Mouse (Mus musculus): ENCODE data around the gene Zfp212. TPM values are rescaled to one million over a fixed set of nuclear protein-coding genes. Genes with fewer than 3 reads are reported as not detected.

The Zfp212 gene
- polyA plus RNA-seq (2015; fragmentation: Nextera tagmentation; extraction: Ambion mirVana) = 18.4 and 18.7 TPM in 2 replicates

DNA sequence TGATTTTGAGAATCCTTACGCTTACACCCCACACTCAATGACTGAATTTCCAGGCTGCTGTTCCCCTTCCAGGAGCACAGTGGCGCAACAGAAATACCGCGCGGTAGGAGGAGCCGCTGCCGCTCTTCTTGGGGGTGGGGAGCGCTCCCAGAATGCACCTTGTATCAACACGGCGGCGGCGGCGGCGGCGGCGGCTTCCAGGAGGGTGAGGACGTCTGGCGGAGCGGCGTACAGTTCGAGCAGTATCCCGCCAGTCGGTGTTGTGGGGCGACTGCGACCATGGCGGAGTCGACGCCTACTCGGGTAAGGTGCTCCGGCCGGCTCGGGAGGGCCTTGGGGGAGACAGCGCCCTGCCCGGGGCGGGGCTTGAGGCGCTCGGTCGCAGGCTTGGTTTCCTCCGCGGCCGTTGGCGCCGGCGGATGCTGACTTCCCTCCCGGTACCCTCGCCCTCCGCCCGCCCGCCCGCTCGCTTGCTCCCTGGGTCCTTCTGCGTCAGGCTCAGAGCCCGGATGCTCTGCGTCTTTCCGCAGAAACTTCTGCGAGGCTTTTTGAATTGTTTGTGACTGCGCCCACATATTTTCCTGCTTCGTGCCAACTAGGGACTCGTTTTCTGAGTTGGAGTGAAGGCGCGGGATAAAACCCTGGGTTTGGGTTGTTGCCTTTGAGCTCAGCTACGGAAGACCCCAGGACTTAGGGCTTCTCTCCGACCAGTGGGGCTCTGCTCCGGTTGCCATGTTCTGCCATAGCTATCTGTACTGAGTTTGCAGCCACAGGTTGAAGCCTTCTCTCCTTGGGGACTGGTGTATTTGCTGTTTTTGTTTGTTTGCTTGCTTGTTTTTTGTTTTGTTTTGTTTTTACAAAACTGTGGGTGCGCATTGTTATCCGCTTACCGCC is at the start of gene Zfp212:
TSS of gene Zfp212 (plus strand) at position 30 of the 894 bp plus-strand sequence.
- Histone ChIP-seq H3K27me3 (no peaks in the 10 kb centered on the region), H3K9me3 (replicated peaks) (no peaks in the 10 kb centered on the region), H3K4me3 (replicated peaks) (peak within 1 kb of the TSS; percentile 86), H3K36me3 (0 out of 2 replicates have a peak, but pooled peaks cover 2% of the 10 kb centered on the region), H3K4me2 (replicated peaks) (peak within 1 kb of the TSS; percentile 49), H3K4me1 (peaks cover 20% of the 10 kb centered on the region), H3K27ac (replicated peaks) (peak within 1 kb of the TSS; percentile 99), H3K9ac (peak within 1 kb of the TSS; percentile 64)
- under 1% methylated on average over 67 of the region's 67 CpGs for WGBS
- ATAC-seq (ENCODE audit: insufficient number of reproducible peaks, low FRiP score, low TSS enrichment, low read depth) = peak; percentile 93

DNA sequence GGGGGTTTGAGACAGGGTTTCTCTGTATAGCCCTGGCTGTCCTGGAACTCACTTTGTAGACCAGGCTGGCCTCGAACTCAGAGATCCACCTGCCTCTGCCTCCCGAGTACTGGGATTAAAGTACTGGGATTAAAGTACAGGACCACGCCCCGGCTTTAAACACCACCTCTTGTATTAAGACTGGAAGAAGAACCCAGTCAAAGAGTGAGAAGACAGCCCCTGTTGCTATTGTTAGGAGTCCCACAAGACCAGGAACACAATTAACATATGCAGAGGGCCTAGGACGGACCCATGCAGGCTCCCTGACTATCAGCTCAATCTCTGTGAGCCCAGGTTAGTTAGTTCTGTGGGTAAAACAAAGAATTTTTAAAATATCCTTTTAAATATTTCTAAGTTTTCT is 48.0 kb upstream of the Zfp212 start:
- H3K27me3 ChIP-seq = no peaks in the 10 kb centered on the region
- H3K36me3 ChIP-seq = peaks cover 9% of the 10 kb centered on the region
- no peaks in the 10 kb centered on the region for H3K4me1 ChIP-seq
- H3K9ac ChIP-seq = no peak overlapping the region
- no peak overlapping the region for H3K4me2 ChIP-seq (replicated peaks)
- no peak for ATAC-seq (ENCODE audit: insufficient number of reproducible peaks, low FRiP score, low TSS enrichment, low read depth)
- H3K4me3 ChIP-seq (replicated peaks) = no peak overlapping the region
- H3K9me3 ChIP-seq (replicated peaks) = no peaks in the 10 kb centered on the region
- no peak overlapping the region for H3K27ac ChIP-seq (replicated peaks)
- 84% methylated on average over 5 of the region's 5 CpGs for WGBS

DNA sequence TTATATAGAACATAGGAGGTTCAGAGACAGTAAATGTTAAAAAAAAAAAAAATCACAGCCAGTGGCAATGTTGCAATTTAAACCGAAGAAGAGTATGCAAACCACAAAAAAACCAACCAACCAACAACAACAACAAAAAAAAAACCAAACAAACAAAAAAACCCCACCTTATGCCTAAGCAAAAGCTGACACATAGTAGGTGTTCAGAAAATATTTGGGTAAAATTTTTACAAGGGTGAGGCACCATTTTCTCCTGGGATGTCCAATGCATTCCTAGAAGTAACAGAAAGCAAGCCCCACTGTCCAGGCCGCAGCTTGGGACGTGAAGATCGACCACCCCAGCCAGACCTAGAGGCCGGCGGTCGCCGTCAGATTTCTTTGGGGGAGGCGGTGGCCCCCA is 43.2 kb upstream of the Zfp212 start, which contains the start of gene Zfp282:
TSS of gene Zfp282 (plus strand) at position 147 of the 400 bp plus-strand sequence.
- ATAC-seq (ENCODE audit: insufficient number of reproducible peaks, low FRiP score, low TSS enrichment, low read depth) = no peak
- H3K27me3 ChIP-seq = no peaks in the 10 kb centered on the region
- peak within 1 kb of the TSS; percentile 96 for H3K9ac ChIP-seq
- 3% methylated on average over 9 of the region's 9 CpGs for WGBS
- peaks cover 21% of the 10 kb centered on the region for H3K4me1 ChIP-seq
- H3K4me3 ChIP-seq (replicated peaks) = peak within 1 kb of the TSS; percentile 73
- no peaks in the 10 kb centered on the region for H3K9me3 ChIP-seq (replicated peaks)
- peak within 1 kb of the TSS; percentile 83 for H3K4me2 ChIP-seq (replicated peaks)
- H3K27ac ChIP-seq (replicated peaks) = peak within 1 kb of the TSS; percentile 98
- H3K36me3 ChIP-seq = peaks cover 20% of the 10 kb centered on the region

DNA sequence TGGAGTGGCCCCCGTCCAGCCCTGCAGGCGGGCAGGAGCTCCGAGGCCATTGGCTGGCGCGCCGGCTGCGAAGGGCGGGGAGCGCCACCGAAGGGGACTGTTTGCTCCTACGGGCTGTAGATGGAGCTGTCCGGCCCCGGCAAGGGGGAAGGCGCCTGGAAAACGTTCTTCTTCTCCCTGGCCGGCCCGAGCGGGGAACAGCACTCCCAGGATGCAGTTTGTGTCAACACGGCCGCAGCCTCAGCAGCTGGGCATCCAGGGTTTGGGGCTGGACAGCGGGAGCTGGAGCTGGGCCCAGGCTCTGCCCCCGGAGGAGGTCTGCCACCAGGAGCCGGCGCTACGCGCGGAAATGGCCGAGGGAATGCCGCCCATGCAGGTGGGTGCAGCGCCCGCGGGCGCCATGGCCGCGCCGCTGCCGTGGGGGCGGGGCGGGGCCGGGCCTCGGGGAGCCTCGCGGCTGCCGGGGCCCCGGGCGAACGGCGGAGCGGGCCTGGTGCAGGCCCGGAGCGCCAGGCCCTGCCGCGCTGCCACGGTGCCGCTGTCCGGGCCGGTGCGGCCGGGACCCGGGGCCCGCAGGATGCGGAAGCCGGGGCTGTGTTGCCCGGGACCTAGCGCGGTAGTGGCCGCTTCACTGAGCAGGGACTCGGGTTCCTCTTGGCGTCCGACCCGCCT is 42.7 kb upstream of the Zfp212 start:
- H3K4me3 ChIP-seq (replicated peaks) = peak overlapping the region; percentile 73
- H3K4me1 ChIP-seq = peaks cover 21% of the 10 kb centered on the region
- H3K9me3 ChIP-seq (replicated peaks) = no peaks in the 10 kb centered on the region
- H3K9ac ChIP-seq = peak overlapping the region; percentile 96
- peak; percentile 94 for ATAC-seq (ENCODE audit: insufficient number of reproducible peaks, low FRiP score, low TSS enrichment, low read depth)
- H3K27ac ChIP-seq (replicated peaks) = peak overlapping the region; percentile 98
- no peaks in the 10 kb centered on the region for H3K27me3 ChIP-seq
- WGBS = under 1% methylated on average over 58 of the region's 71 CpGs
- peaks cover 23% of the 10 kb centered on the region for H3K36me3 ChIP-seq
- peak overlapping the region; percentile 83 for H3K4me2 ChIP-seq (replicated peaks)

DNA sequence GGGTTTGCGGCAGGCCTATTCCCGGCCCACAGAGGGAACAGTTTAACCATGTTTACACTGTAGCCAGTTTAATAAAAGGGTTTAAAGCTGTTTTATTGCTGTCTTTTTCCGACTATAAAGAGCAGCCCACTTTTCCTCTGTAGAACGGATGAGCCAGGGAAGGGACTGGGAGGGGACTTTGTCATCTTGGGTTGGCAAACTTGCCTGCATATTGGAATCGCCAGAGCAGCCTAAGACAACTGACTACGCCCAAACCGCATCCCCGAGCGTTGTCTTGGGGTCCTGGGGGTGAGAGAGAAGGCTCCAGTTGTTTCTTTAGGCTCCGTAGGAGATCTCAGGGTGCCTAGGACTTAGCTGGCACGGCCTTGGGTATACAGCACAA is 42.2 kb upstream of the Zfp212 start:
- Histone ChIP-seq H3K27ac (replicated peaks) (peak overlapping the region; percentile 98), H3K27me3 (no peaks in the 10 kb centered on the region), H3K36me3 (peaks cover 29% of the 10 kb centered on the region), H3K4me2 (replicated peaks) (peak overlapping the region; percentile 83), H3K4me3 (replicated peaks) (peak overlapping the region; percentile 73), H3K9me3 (replicated peaks) (no peaks in the 10 kb centered on the region), H3K4me1 (peaks cover 21% of the 10 kb centered on the region), H3K9ac (peak overlapping the region; percentile 96)
- under 1% methylated on average over 11 of the region's 11 CpGs for WGBS
- no peak for ATAC-seq (ENCODE audit: insufficient number of reproducible peaks, low FRiP score, low TSS enrichment, low read depth)

DNA sequence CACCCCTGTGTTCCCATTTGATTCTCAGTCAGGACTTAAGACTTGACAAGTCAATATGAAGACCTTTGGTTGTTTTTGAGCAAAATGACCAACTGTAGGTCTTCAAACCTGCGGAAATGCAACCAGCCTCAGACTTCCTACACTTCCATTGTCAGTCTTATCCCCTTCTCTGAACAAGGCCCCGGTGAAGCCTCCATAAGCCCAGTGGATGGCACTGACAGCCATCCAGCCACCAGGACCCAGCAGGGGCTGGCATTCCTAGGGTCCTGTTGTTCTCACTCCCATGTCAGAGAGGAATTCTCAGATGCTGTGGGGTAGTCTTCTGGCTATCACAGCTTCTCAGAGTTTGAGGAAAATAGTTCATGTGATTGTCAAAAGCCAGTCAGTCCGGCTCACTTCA is 41.7 kb upstream of the Zfp212 start:
- Histone ChIP-seq H3K4me2 (replicated peaks) (peak overlapping the region; percentile 83), H3K9me3 (replicated peaks) (no peaks in the 10 kb centered on the region), H3K4me1 (peaks cover 21% of the 10 kb centered on the region), H3K4me3 (replicated peaks) (peak overlapping the region; percentile 73), H3K27me3 (no peaks in the 10 kb centered on the region), H3K9ac (peak overlapping the region; percentile 96), H3K27ac (replicated peaks) (peak overlapping the region; percentile 98), H3K36me3 (peaks cover 33% of the 10 kb centered on the region)
- no peak for ATAC-seq (ENCODE audit: insufficient number of reproducible peaks, low FRiP score, low TSS enrichment, low read depth)
- 34% methylated on average over 3 of the region's 3 CpGs for WGBS

DNA sequence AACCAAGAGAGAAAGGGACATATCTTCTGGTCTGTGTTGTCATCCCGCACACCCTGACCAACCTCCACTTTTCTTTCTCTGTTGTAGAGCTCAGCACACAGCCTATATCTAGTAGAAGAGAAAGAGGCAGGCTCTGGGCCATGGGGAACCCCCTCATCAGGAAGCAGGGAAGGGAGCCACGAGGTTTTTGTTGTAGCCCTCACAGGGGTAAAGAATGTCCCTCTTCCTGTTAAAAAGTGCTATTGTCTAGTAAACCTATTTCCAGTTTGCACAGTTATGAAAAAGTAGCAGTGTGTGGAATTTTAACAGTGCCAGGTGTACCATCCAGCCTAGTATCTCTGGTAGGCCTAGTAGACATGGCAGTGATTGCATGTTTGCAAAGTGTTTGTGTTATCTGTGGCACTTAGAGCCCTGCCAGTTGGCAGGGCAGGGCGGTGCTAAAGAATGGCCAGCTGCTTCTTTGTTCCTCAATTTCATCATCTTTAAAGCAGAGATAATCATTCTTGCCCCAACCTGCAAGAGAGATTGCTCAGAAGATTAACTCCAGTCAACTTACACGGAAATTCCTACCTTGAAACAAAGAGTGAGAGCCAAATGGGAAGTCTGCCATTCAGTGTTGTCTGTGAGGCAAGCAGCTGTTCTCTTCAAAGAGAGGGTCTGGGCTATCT is 41.1 kb upstream of the Zfp212 start:
- Histone ChIP-seq H3K4me2 (replicated peaks) (peak overlapping the region; percentile 83), H3K4me1 (peaks cover 21% of the 10 kb centered on the region), H3K27ac (replicated peaks) (peak overlapping the region; percentile 98), H3K4me3 (replicated peaks) (peak overlapping the region; percentile 73), H3K9ac (peak overlapping the region; percentile 96; the same call in 1 of the 2 replicates), H3K9me3 (replicated peaks) (no peaks in the 10 kb centered on the region), H3K27me3 (no peaks in the 10 kb centered on the region), H3K36me3 (peaks cover 39% of the 10 kb centered on the region)
- 49% methylated on average over 4 of the region's 4 CpGs for WGBS
- no peak for ATAC-seq (ENCODE audit: insufficient number of reproducible peaks, low FRiP score, low TSS enrichment, low read depth)

DNA sequence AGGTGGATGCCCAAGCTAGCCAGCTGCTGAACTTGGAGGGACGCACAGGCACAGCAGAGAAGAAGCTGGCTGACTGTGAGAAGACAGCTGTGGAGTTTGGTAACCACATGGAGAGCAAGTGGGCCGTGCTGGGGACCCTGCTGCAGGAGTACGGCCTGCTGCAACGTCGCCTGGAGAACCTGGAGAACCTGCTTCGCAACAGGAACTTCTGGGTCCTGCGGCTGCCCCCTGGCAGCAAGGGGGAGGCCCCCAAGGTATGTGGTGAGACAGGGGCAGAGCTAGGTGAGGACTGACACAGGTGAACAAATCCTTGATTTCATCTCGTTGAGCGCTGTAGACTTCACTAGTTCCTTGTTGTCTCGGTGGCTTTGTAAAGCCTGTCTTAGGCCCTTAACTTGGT is 40.1 kb upstream of the Zfp212 start:
- no peak for ATAC-seq (ENCODE audit: insufficient number of reproducible peaks, low FRiP score, low TSS enrichment, low read depth)
- H3K27me3 ChIP-seq = no peaks in the 10 kb centered on the region
- peaks cover 48% of the 10 kb centered on the region for H3K36me3 ChIP-seq

DNA sequence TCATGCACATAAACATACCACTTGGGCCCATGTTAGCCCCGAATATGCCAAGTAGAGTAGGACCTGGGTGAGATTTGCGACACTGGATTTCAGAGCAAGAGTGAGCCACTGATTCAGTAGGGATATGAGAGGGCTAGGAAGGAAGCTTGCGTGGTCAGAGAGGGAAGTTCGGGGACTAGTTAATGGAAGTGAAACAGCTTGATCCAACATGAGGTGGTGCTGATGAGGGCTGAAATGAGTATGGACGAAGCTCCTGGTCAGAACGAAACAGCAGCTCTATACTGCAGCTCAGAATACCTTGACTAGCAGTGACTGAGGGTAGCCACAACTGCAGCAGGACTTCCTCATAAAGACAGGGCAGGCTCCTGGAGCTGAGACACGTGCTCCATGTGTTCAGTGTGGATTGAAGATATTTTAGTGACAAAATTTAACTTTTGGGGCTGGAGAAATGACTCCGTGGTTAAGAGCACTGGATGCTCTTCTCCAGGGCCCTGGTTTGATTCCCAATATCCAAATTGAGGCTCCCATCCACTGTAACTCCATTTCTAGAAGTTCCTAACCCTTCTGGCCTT is 31.4 kb upstream of the Zfp212 start:
- WGBS = 84% methylated on average over 8 of the region's 8 CpGs
- H3K27ac ChIP-seq (replicated peaks) = no peak overlapping the region
- H3K27me3 ChIP-seq = no peaks in the 10 kb centered on the region
- H3K9me3 ChIP-seq (replicated peaks) = no peaks in the 10 kb centered on the region
- no peak for ATAC-seq (ENCODE audit: insufficient number of reproducible peaks, low FRiP score, low TSS enrichment, low read depth)
- H3K4me1 ChIP-seq = no peaks in the 10 kb centered on the region
- peaks cover 75% of the 10 kb centered on the region for H3K36me3 ChIP-seq
- H3K4me3 ChIP-seq (replicated peaks) = no peak overlapping the region
- no peak overlapping the region for H3K9ac ChIP-seq
- H3K4me2 ChIP-seq (replicated peaks) = no peak overlapping the region

More for the DNA sequence above, 40.1 kb upstream of the Zfp212 start:
- 87% methylated on average over 10 of the region's 10 CpGs for WGBS
- no peaks in the 10 kb centered on the region for H3K9me3 ChIP-seq (replicated peaks)
- no peak overlapping the region for H3K9ac ChIP-seq
- peaks cover 21% of the 10 kb centered on the region for H3K4me1 ChIP-seq
- H3K4me3 ChIP-seq (replicated peaks) = 0 out of 2 replicates have a peak overlapping the region, but pooled peaks have one; percentile 2
- H3K27ac ChIP-seq (replicated peaks) = peak overlapping the region; percentile 98; the same call in 1 of the 2 replicates
- 0 out of 2 replicates have a peak overlapping the region, but pooled peaks have one; percentile 83 for H3K4me2 ChIP-seq (replicated peaks)

DNA sequence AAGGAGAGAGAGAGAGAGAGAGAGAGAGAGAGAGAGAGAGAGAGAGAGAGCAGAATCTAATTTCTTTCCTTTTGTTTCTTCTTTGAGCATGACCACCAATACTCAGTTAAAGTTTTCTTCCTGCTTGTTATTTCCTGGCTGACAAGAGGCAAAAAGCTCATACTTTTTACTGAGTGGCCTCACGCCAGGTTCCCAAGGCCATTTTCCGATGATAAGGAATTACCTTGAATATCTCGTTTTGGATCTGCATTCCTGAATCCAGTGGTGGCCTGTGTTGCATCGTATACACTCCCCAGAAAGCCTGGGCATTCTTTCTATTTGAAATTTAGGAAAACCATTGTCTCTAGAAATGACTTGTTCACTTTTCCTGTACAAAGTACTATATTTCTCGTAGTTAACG is 20.9 kb upstream of the Zfp212 start:
- no peak overlapping the region for H3K27ac ChIP-seq (replicated peaks)
- H3K9ac ChIP-seq = no peak overlapping the region
- H3K4me2 ChIP-seq (replicated peaks) = no peak overlapping the region
- H3K36me3 ChIP-seq = peaks cover 69% of the 10 kb centered on the region
- H3K4me1 ChIP-seq = no peaks in the 10 kb centered on the region
- no peaks in the 10 kb centered on the region for H3K27me3 ChIP-seq
- no peak for ATAC-seq (ENCODE audit: insufficient number of reproducible peaks, low FRiP score, low TSS enrichment, low read depth)
- H3K9me3 ChIP-seq (replicated peaks) = no peaks in the 10 kb centered on the region
- 86% methylated on average over 6 of the region's 6 CpGs for WGBS
- H3K4me3 ChIP-seq (replicated peaks) = no peak overlapping the region
